Mouse (Mus musculus): Measurements from ENCODE around the gene Kcnt1. TPM values are rescaled to one million over a fixed set of nuclear protein-coding genes. Genes with fewer than 3 reads are reported as not detected.

Gene Kcnt1
- polyA plus RNA-seq, 1 experiment = 0.06 TPM

DNA sequence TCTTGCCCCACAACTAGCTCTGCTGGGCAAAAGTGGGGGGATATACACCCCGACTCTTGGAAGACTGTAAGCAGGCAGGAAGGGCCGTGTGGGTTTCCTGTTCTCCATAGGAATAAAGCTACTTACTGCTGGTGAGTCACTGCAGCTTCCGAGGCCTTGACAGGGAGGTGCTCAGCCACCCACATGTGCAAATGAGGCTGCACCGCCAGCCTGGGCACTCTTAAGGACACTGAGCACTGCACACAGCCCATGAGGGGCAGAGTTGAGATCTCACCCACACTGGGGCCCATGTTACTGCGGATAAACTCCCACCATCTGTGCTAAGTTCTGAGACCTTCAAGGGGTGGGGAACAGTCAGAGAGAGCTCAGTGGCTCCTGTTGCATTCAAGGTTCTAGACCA lies 3.1 kb downstream of the Kcnt1 start:
- H3K4me1 ChIP-seq (ENCODE audit: control insufficient read depth, insufficient read depth, low read length) = no peaks in the 10 kb centered on the region
- WGBS = 37% methylated on average over 5 of the region's 5 CpGs
- TF ChIP-seq CTCF (IDR thresholded peaks at IDR 0.05; ENCODE audit: insufficient read depth, low read length) (no peak), POLR2A (IDR thresholded peaks at IDR 0.05; ENCODE audit: borderline replicate concordance, extremely low read depth, low read depth, low read length) (no peak)

DNA sequence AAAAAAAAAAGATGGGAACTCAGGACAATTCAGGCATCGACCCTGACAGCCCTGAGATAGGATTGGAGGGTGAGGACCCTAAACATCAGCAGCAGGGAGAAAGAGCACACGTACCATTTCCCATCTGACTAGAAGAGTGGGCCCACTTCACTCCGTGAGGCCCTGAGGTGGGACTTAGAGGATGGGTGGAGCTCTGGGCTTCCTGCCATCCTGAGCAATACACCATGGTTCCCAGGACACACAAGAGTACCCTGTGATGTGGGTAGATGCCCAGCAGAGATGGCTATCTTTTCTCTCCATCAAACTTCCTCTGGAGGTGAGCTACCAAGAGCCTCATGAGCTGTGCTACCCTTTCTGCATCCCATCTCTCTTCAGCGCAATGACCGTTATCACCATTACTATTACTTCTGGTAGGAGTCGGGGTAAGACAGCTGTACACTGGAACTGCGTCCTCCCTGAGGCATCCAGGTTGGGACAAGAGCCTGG lies 13.8 kb downstream of the Kcnt1 start:
- 21% methylated on average over 7 of the region's 7 CpGs for WGBS
- no peak for TF ChIP-seq CTCF (IDR thresholded peaks at IDR 0.05; ENCODE audit: insufficient read depth, low read length)
- no peak for TF ChIP-seq POLR2A (IDR thresholded peaks at IDR 0.05; ENCODE audit: borderline replicate concordance, extremely low read depth, low read depth, low read length)
- Histone ChIP-seq H3K4me3 (replicated peaks; ENCODE audit: extremely low read depth, low read depth, low read length) (no peak overlapping the region), H3K4me1 (ENCODE audit: control insufficient read depth, insufficient read depth, low read length) (no peaks in the 10 kb centered on the region)
- DNase-seq = no peak

More for the DNA sequence above, 3.1 kb downstream of the Kcnt1 start:
- no peak overlapping the region for H3K4me3 ChIP-seq (replicated peaks; ENCODE audit: extremely low read depth, low read depth, low read length)
- no peak for DNase-seq

DNA sequence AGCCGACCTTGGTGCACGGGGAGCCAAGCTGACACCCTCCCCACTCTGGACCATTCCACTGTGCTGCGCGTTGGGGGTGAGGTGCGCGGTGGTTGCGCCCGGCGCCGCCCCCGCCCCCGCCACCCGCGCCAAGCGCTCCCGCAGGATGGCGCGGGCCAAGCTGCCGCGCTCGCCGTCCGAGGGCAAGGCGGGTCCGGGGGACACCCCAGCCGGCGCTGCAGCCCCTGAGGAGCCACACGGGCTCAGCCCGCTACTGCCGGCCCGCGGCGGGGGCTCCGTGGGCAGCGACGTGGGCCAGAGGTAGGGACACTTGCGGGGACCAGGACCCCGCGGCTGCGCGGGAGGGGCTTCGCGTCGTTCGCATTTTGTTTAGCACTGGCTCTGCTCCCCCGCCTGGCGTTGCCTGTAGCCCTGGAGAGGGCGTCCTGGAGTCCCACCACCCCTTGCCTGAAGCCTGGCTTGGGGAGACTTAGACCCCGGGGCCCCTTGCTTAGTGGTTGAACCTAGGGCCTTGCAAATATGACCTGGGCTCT lies 14.3 kb downstream of the Kcnt1 start:
- TF ChIP-seq POLR2A (IDR thresholded peaks at IDR 0.05; ENCODE audit: borderline replicate concordance, extremely low read depth, low read depth, low read length) = no peak
- TF ChIP-seq CTCF (IDR thresholded peaks at IDR 0.05; ENCODE audit: insufficient read depth, low read length) = no peak
- H3K4me1 ChIP-seq (ENCODE audit: control insufficient read depth, insufficient read depth, low read length) = no peaks in the 10 kb centered on the region
- 3% methylated on average over 49 of the region's 49 CpGs for WGBS
- H3K4me3 ChIP-seq (replicated peaks; ENCODE audit: extremely low read depth, low read depth, low read length) = no peak overlapping the region
- DNase-seq = no peak

DNA sequence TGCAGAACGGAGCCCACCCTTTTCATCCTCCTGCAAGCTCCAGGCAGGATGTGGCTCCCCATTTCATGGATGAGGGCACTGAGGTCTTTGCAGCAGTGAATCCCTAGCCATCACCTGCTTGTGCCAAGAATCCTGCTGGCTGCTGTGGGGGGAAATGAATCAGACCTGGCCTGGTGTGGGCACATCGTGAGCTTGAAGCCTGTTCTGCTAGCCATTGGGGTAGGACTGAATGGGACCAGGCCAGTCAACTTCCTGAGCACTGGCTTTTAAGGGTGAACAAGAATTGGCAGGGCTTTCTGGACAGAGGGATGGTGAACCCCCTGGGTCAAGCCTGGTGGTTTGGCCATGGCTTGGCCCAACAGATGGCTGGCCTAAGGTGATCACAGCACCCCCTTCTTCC lies 15.0 kb downstream of the Kcnt1 start:
- Histone ChIP-seq H3K4me1 (ENCODE audit: control insufficient read depth, insufficient read depth, low read length) (no peaks in the 10 kb centered on the region), H3K4me3 (replicated peaks; ENCODE audit: extremely low read depth, low read depth, low read length) (no peak overlapping the region)
- whole genome bisulfite sequencing = 53% methylated on average over 2 of the region's 2 CpGs
- TF ChIP-seq CTCF (IDR thresholded peaks at IDR 0.05; ENCODE audit: insufficient read depth, low read length) = no peak
- TF ChIP-seq POLR2A (IDR thresholded peaks at IDR 0.05; ENCODE audit: borderline replicate concordance, extremely low read depth, low read depth, low read length) = no peak
- DNase-seq = no peak

DNA sequence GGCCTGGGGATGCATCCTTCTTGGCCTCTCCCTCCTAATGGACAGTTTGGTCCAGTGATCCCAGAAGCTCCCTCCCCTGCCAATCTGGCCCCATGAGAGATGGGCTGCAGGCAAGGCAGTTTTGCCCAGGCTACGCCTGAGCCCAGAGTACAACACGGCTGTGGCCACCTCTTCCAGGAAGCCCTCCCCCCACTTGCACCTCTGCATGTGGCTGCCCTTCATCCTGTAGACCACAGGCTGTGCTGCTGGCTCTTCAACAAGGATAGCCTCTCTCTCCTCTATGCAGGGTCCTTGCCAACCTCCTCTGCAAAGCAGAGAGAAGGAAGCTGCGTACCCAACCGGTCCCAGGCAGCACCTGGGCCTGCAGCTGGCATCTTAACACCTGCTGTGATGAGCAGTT lies 15.5 kb downstream of the Kcnt1 start:
- no peaks in the 10 kb centered on the region for H3K4me1 ChIP-seq (ENCODE audit: control insufficient read depth, insufficient read depth, low read length)
- no peak for TF ChIP-seq POLR2A (IDR thresholded peaks at IDR 0.05; ENCODE audit: borderline replicate concordance, extremely low read depth, low read depth, low read length)
- no peak for TF ChIP-seq CTCF (IDR thresholded peaks at IDR 0.05; ENCODE audit: insufficient read depth, low read length)
- DNase-seq = no peak
- WGBS = 60% methylated on average over 4 of the region's 4 CpGs
- no peak overlapping the region for H3K4me3 ChIP-seq (replicated peaks; ENCODE audit: extremely low read depth, low read depth, low read length)

DNA sequence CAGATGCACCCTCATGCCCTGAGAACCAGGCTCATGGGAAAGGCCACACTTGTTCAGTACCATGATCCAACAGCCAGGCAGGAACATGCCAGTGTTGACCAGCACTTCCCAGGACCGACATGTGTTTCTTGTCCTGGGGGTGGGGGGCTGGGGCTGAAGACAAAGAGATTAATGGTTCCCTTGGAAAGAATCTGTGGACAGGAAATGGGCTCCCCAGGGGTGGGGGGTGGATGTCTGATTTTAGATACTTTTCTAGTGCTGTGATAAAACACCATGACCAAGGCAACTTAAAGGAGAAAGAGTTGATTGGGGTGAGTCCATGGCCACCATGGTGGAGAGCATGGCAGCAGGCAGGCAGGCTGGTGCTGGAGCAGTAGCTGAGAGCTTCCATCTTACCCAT lies 18.7 kb downstream of the Kcnt1 start:
- no peaks in the 10 kb centered on the region for H3K4me1 ChIP-seq (ENCODE audit: control insufficient read depth, insufficient read depth, low read length)
- H3K4me3 ChIP-seq (replicated peaks; ENCODE audit: extremely low read depth, low read depth, low read length) = no peak overlapping the region
- 41% methylated on average over 1 of the region's 1 CpGs for WGBS
- TF ChIP-seq POLR2A (IDR thresholded peaks at IDR 0.05; ENCODE audit: borderline replicate concordance, extremely low read depth, low read depth, low read length) (no peak), CTCF (IDR thresholded peaks at IDR 0.05; ENCODE audit: insufficient read depth, low read length) (no peak)
- DNase-seq = no peak

DNA sequence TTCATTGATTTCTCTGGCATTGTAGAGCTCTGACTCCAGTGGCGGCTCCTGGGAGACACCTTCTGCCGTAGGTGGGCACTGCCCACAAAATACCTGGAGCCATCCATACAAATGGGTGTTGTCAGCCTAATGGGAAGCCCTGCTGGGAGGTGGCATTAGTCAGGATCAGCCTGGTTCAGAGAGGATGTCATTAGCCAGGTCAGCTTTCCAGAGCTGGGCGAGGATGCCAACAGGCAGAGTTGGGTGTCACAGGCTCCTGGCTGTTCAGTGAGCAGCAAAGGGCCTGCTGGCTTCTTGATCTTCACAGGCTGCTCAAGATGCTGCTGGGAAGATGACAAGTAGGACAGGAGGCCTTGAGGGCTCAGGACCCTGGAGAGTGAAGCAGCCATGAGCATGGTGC lies 21.2 kb downstream of the Kcnt1 start:
- WGBS = 84% methylated on average over 3 of the region's 3 CpGs
- H3K4me3 ChIP-seq (replicated peaks; ENCODE audit: extremely low read depth, low read depth, low read length) = no peak overlapping the region
- DNase-seq = no peak
- TF ChIP-seq POLR2A (IDR thresholded peaks at IDR 0.05; ENCODE audit: borderline replicate concordance, extremely low read depth, low read depth, low read length) = no peak
- H3K4me1 ChIP-seq (ENCODE audit: control insufficient read depth, insufficient read depth, low read length) = no peaks in the 10 kb centered on the region

DNA sequence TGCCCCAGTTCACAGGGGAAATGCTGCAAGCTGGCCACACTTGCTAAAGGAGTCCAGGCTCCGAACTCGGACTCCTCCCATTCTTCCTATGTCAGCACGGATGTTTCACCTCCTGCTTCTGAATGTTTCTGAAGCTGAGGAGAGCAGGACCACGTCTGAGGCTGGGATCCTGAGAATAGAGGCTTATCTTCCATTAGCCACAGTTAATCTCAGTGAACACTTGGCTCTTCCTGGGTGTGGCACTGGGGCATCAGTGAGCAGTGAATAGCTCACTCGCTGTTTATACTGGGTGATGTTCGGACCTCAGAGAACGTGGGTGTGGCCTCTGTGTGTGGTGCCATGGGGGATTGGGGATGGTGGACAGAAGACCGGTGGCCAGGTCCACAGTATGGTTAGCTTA lies 23.7 kb downstream of the Kcnt1 start:
- TF ChIP-seq POLR2A (IDR thresholded peaks at IDR 0.05; ENCODE audit: borderline replicate concordance, extremely low read depth, low read depth, low read length) = no peak
- DNase-seq = no peak
- H3K4me3 ChIP-seq (replicated peaks; ENCODE audit: extremely low read depth, low read depth, low read length) = no peak overlapping the region
- 59% methylated on average over 8 of the region's 8 CpGs for WGBS
- H3K4me1 ChIP-seq (ENCODE audit: control insufficient read depth, insufficient read depth, low read length) = no peaks in the 10 kb centered on the region

DNA sequence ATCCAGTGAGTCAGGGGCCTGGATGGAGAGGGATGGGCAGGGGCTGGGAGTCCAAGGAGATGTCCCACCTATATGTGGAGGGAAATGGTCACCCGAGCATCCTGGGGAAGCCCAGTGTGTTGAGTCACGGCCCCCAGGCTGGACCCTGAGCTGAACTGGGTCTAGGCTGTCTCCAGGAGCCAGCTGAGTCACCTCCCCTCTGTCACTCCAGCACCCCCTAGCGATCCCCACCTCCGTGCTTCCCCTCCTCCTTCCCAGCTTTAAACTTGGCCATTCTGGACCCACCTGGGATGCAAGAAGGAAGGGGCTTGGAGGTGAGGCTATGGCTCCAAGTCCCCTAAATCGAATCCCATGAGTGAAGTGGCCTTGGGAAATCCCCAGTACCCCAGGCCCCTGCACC lies 24.6 kb downstream of the Kcnt1 start:
- 52% methylated on average over 5 of the region's 5 CpGs for WGBS
- TF ChIP-seq POLR2A (IDR thresholded peaks at IDR 0.05; ENCODE audit: borderline replicate concordance, extremely low read depth, low read depth, low read length) (no peak), CTCF (IDR thresholded peaks at IDR 0.05; ENCODE audit: insufficient read depth, low read length) (no peak)
- Histone ChIP-seq H3K4me3 (replicated peaks; ENCODE audit: extremely low read depth, low read depth, low read length) (no peak overlapping the region), H3K4me1 (ENCODE audit: control insufficient read depth, insufficient read depth, low read length) (no peaks in the 10 kb centered on the region)
- DNase-seq = no peak

DNA sequence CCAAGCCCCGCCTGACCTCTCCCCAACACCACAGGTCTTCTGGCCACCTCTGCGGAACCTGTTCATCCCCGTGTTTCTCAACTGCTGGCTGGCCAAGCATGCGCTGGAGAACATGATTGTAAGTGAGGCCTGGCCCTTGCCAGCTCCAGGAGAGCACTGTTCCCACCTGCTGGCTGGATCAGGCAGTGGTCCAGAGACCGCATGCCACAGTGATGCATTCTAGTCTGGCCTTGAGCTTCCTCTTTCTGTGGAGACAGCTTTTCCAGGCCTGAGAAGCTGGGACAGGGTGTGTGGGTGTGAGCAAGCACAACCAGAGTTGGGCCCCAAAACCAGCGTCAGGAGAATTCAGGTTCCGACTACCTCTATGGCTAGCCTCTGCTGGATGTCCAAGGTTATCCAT lies 28.9 kb downstream of the Kcnt1 start:
- H3K4me3 ChIP-seq (replicated peaks; ENCODE audit: extremely low read depth, low read depth, low read length) = no peak overlapping the region
- WGBS = 68% methylated on average over 7 of the region's 7 CpGs

More for the DNA sequence above, 28.9 kb downstream of the Kcnt1 start:
- DNase-seq = no peak
- TF ChIP-seq CTCF (IDR thresholded peaks at IDR 0.05; ENCODE audit: insufficient read depth, low read length) (no peak), POLR2A (IDR thresholded peaks at IDR 0.05; ENCODE audit: borderline replicate concordance, extremely low read depth, low read depth, low read length) (no peak)
- H3K4me1 ChIP-seq (ENCODE audit: control insufficient read depth, insufficient read depth, low read length) = no peaks in the 10 kb centered on the region

All from lung, adult 2 months (tissue).